Mouse (Mus musculus): ENCODE results near the gene Fam214a.

Fam214a gene

DNA sequence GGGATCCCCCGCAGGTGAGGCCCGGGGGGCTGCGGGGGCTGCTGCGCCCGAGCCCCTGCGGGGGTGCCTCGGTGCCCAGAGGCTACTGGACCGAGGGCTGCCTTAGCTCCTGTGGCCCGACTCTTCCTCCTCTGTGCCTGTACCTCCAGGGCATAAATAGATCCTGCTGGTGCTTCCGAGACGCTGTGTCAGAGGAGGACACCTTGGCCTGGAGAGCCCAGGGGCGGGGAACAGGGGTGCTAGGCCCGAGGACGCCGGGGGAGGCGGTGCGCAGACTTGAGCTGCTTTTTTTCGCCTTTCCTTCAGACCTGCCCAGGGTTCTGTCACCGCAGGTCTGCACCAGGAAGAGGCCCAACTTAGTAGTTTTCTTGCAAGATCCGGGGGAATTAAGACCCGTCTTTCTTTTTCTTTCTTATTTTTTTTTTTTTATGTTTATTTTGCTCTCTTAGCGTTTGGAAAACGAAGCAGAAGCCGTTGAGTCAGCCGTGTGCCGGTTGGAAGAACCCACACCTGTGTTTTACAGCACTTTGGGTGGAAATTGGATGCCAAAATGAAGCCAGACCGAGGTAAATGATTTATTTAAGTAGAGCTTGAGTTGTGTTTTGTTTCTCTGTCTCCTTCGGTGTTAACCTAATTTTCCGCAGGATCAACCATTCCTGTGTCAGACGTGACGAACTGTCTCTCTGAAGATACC is 728 bp downstream of the Fam214a start:
- peak in 1 of 2 experiments; percentile 77 for DNase-seq

DNA sequence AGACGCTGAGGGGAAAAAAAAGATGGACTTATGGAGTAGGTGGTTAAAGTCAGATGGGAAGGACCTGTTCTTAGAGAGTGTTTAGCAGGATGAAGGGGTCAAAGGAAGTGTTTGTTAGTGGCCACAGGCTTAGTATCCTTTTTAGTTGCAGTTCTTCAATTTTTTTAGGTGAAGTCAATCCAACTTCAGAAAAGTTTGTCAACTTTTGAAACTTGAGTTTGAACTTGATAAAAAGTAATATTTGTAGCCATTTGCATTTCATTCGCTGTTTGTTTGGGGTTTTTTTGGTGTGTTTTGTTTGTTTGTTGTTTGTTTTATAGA is 1.2 kb downstream of the Fam214a start:
- DNase-seq: no peak

- no peak for DNase-seq
These were observed 1.7 kb downstream of the Fam214a start for GRCm38 (mm10) chr9:74954387-74954786.

- no peak for DNase-seq
These were observed 7.9 kb downstream of the Fam214a start for GRCm38 (mm10) chr9:74960630-74961029.

- DNase-seq: no peak
These were observed 8.4 kb downstream of the Fam214a start for GRCm38 (mm10) chr9:74961073-74961575.

DNA sequence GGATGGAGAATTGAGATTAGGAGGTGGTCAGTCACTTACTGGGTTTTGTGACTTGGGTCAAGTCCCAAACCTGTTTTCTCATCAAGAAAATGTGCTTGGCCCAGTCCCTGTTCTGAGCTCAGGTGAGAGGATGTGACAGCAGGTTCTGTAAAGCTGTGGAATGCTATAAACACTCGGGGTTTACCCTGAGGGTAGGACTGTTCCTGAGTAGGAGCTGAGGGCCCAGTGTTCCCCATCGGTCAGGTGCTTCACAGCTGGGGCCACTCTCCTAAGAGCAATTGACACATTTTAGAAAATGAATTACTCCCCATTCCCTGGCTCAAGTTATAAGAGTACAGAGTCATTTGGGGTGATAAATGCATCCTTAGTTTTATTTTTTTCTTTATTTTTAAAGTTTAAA is 11.3 kb downstream of the Fam214a start:
- no peak for DNase-seq

- no peak for DNase-seq
These were observed 12.2 kb downstream of the Fam214a start for GRCm38 (mm10) chr9:74964866-74965384.

- no peak for DNase-seq
These were observed 13.5 kb downstream of the Fam214a start for GRCm38 (mm10) chr9:74966200-74966599.

- no peak for DNase-seq
These were observed 16.2 kb downstream of the Fam214a start for GRCm38 (mm10) chr9:74968647-74969428.

DNA sequence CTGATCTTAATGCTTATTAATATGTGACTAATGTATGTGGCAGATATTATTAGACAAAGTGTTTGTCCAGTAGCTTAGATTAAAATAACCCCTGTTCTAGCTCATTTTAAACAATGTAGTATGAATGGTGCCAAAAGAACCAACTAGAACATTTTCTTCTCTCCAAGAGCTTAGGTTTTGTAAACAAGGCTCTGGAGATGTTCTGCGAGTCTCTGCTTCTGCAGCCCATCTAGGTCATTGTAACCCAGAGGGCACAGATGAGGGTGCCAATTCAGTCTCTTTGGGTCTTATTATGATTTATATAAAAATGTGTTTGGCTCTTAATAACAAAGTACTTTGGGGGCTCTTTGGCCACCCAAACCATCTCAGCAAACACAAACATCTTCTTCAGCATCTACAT is 17.9 kb downstream of the Fam214a start:
- DNase-seq: no peak

DNA sequence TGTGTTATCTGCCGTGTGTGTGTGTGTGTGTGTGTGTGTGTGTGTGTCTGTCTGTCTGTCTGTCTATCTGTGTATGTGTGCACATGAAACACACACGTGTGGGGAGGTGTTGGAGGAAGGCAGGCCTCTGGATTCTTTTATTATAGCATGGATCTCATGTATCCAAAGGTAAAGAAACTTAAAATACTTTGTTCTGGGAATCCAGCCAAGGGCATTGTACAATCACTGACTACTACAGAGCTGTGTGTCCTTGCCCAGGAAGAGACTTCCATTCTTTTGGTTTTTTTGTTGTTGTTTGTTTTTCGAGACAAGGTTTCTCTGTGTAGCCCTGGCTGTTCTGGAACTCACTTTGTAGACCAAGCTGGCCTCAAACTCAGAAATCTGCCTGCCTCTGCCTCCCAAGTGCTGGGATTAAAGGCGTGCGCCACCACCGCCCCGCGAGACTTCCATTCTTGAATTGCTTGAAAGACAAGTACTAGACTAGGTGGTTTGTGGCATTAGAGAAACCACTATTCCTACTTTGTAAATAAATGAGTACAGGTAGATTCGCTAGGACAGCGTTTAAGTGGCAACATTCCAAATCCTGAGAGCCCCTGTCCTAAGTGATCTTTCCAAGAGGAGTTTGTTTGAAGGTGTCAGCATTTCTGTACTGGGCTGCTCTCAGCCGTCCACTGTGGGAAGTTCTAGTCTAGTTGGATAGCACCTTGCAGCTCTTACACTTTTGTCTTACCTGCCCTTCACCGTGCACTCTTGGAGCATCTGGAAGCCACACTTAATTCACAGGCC is 18.7 kb downstream of the Fam214a start:
- DNase-seq: no peak

DNA sequence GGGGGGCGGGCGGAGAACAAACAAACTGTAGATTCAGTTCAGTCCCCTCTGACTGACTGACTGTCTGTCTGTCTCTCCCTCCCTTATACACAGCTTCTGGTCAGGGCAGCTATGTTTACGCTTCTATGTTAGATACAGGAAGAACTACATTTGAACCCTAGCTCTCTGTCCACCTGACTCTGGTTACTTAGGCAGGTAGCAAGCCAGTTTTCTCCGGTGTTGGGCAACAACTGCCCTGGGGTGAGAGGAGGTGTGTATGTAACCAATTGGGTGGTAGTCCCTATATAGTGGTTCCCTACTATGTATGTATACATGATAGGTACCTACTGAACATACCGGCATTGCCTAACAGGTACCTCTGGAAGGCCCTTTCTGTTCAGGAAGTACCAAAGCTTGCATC is 20.1 kb downstream of the Fam214a start:
- no peak for DNase-seq

GRCm38 (mm10) chr9:74973154-74973553 is 20.5 kb downstream of the Fam214a start:
- DNase-seq: no peak

- peak; percentile 50 to 52 for DNase-seq
These were observed 22.1 kb downstream of the Fam214a start for GRCm38 (mm10) chr9:74974758-74975157.

DNA sequence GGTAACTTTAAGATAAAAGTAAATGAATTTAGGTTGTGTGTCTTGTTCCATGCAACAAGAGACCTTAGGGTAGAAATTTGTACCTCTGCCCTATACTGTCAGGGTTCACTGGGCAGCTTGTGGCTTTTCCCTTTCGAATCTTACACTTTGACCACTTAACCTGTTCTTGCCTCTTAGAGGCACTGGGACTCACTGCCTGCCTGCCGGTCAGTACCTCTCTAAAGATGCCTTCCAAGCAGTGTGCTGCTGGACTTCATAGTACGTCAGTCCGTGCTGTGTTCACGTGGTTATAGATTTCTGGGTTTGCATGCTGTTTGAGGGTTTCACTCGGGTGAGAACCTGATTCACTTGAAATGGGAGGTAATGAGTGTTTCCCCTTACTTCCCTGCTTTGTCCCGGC is 22.7 kb downstream of the Fam214a start:
- peak; percentile 37 to 45 for DNase-seq

- peak; percentile 91 to 93 for DNase-seq
These were observed 23.4 kb downstream of the Fam214a start for GRCm38 (mm10) chr9:74975911-74976563.

DNA sequence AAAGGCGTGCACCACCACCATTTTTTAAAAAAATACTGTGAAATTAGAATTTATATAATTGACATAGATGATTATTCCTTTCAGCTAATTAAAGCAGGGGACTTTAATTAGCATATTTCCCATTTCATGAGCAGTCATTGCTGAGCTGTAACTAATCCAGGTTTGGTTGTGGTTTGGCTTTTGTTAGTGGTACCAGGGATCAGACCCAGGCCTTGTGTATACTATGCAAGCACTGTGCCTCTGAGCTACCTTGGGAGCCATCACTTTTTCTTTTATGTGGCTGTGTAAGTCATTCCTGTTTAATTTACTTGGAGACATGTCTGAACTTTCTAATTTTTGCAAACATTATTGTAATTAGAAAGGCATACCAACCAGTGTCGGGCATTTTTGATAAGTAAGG is 24.6 kb downstream of the Fam214a start:
- DNase-seq: no peak

- DNase-seq: peak; percentile 38 to 42
These were observed 25.3 kb downstream of the Fam214a start for GRCm38 (mm10) chr9:74977962-74978361.

- DNase-seq: no peak
These were observed 26.2 kb downstream of the Fam214a start for GRCm38 (mm10) chr9:74978868-74979267.

DNA sequence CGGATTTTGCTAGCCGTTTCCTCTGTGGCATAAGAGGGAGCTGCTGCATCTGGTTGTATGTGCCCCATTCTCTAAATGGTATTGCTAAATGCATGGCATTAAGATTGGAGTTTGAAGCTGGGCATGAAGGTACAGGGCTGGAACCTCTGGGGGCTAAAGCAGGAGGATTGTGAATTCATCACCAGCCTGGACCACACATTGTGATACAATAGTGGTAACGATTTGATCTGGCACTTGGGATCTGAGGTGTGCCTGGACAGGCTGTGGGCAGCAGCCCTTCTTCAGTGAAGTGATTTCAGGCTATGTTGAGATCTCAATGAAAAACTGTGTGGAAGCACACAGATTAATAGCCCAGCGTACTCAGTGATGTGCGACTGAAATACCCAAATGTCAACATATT is 26.7 kb downstream of the Fam214a start:
- DNase-seq: no peak

DNA sequence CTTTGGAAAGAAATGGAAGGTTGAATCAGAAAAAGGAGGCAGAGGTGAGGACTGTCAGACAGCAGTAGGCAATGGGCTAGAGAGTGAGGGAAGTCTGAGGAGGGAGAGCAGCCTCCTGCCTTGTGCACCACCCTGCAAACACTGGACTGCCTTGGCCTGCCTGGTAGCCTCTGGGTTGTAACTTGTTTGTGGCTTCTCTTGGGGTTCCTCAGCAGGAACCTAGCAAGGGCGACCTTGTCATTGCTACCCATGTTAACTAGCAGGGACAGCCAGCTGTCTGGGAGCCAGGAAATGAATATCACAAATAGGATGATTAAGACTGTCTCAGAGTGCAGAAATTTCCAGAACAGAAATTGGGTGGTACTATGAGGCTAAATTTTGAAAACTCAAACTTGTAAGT is 27.2 kb downstream of the Fam214a start:
- DNase-seq: peak in 1 of 2 experiments; percentile 35

- DNase-seq: peak in 1 of 2 experiments; percentile 27
These were observed 29.0 kb downstream of the Fam214a start for GRCm38 (mm10) chr9:74981663-74982111.

- no peak for DNase-seq
These were observed 29.5 kb downstream of the Fam214a start for GRCm38 (mm10) chr9:74982193-74982592.
